Mouse (Mus musculus) neural tube, embryonic 11.5 days (tissue): ENCODE measurements around the gene Mpeg1. TPM values are rescaled to one million over a fixed set of nuclear protein-coding genes. Genes with fewer than 3 reads are reported as not detected.

ENCODE experiments used
- ATAC-seq: fragments of 200-750 bp; cut with Nextera tagmentation; 2 replicates; pipeline ENCODE4 v1.8.0; 2017; ENCODE audit warnings: moderate number of reproducible peaks, mild to moderate bottlenecking, moderate TSS enrichment, moderate library complexity; ENCODE audit not compliant: insufficient read depth, low FRiP score, low TSS enrichment
- DNase-seq: peaks from one replicate; pipeline ENCODE4 v3.0.0-alpha.2; 2015; ENCODE audit warnings: low spot score
- H3K27ac ChIP-seq: fragments of 300-500 bp; sonication (generic); 2 replicates; pipeline ENCODE4 v1.5.1; 2014; ENCODE audit warnings: low read depth, mild to moderate bottlenecking, low read length
- H3K27me3 ChIP-seq: fragments of 300-500 bp; sonication (generic); 2 replicates; pipeline ENCODE4 v1.6.1; 2014; ENCODE audit warnings: mild to moderate bottlenecking, low read length, mixed read lengths; ENCODE audit not compliant: control insufficient read depth, insufficient read depth
- H3K36me3 ChIP-seq: fragments of 300-500 bp; sonication (generic); 2 replicates; pipeline ENCODE4 v1.6.1; 2014; ENCODE audit warnings: mild to moderate bottlenecking, low read length, moderate library complexity, mixed read lengths; ENCODE audit not compliant: control insufficient read depth, insufficient read depth
- H3K4me1 ChIP-seq: fragments of 300-500 bp; sonication (generic); 2 replicates; pipeline ENCODE4 v1.6.1; 2014; ENCODE audit warnings: low read length, mixed read lengths; ENCODE audit not compliant: control insufficient read depth, insufficient read depth
- H3K4me2 ChIP-seq: fragments of 300-500 bp; sonication (generic); 2 replicates; pipeline ENCODE4 v1.6.1; 2014; ENCODE audit warnings: low read depth, mild to moderate bottlenecking, moderate library complexity
- H3K4me3 ChIP-seq: fragments of 300-500 bp; sonication (generic); 2 replicates; pipeline ENCODE4 v1.5.1; 2014; ENCODE audit warnings: low read depth, low read length
- H3K9ac ChIP-seq: fragments of 300-500 bp; sonication (generic); 2 replicates; pipeline ENCODE4 v1.6.1; 2014; ENCODE audit warnings: mild to moderate bottlenecking, low read length
- H3K9me3 ChIP-seq: fragments of 300-500 bp; sonication (generic); 2 replicates; pipeline ENCODE4 v1.6.1; 2016; ENCODE audit warnings: low read length; ENCODE audit not compliant: control insufficient read depth
- WGBS: fragments of 180-500 bp; shearing (Covaris S2); extraction: QIAGEN DNeasy Blood & Tissue Kit; methylation state at CpG from one replicate; pipeline ENCODE4 v1.1.7; 2014; 5-methylcytosine and 5-hydroxymethylcytosine counted together
- polyA plus RNA-seq: library from polyadenylated mRNA; unstranded; fragments of >200 nt; fragmentation: Nextera tagmentation; extraction: Ambion mirVana; gene quantifications from 2 replicates; pipeline ENCODE4 v1.2.1, GENCODE M21; 2014

Mpeg1 gene
- 1.1 and 1.2 TPM in 2 replicates for polyA plus RNA-seq

DNA sequence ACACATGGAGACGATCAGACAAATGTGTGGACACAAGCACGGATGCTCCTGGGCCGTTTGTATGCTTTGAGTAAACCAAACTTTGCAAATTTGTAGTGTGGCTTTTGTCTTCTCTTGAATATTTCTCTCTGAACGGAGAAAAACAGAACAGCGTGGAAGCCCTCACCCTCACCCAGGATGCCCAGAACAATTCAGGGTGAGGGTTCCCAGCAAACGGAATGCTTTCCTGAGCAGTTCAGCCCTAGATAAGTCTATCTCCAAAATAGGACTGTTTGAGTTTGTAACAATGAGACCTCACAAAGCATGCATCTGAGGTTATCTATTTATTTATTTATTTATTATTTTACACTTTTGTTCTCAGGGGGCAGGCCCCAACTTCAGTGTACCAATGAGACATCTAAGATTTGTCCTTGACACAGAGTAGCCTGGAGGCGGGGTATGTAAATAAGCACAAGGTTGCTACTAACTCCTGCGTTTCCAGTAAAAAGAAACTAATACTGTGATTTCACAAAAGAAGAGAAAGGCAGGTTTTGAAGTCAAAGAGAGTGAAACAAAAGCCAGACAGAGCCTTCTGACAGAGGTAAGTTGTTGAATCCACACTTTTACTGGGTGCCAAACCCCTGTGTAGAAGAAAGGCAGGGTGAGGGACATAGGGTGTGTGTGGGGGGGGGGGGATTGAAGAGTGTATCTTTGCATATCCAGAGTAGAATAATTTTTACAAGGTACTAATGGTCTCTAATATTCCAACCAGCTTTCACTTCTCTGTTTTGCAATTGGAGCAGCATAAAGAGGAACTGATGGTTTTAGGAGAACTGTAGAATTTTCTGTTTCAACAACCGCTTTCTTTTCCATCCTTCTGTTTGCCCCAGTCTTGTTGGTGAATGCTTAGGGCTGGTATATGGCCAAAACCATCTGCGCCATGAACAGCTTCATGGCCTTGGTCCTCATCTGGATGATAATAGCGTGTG lies at the start of gene Mpeg1:
Mpeg1 (plus strand) TSS at position 498 of the 968 bp plus-strand sequence.
- DNase-seq (no peak), ATAC-seq (no peak)
- H3K36me3 ChIP-seq: no peaks in the 10 kb centered on the region

DNA sequence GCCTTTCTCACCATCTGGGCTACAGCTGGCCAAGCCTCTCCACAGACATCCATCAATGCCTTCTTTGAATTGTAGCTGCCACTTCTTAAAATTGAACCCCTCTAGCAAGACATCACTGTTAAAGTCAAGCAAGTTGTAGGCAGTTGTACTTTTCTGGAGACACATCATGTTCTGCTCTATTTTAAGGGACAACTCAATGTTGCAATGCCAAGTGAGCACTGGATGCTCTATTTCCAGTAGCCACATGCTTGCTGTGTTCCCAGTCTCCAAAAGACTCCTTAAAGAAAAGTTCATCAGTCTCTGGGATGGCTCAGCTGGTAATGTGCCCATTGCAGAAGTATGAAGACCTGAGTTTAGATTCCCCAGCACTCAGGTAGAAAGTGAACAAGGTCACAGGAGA lies 46.8 kb upstream of the Mpeg1 start:
- Histone ChIP-seq H3K4me3 (no peak overlapping the region), H3K27ac (no peak overlapping the region), H3K9ac (no peak overlapping the region)

More for the DNA sequence above, at the start of gene Mpeg1:
- Histone ChIP-seq H3K27me3 (no peaks in the 10 kb centered on the region), H3K4me1 (no peaks in the 10 kb centered on the region), H3K9ac (no peak within 1 kb of the TSS), H3K9me3 (no peaks in the 10 kb centered on the region), H3K4me2 (no peak within 1 kb of the TSS), H3K4me3 (no peak within 1 kb of the TSS), H3K27ac (no peak within 1 kb of the TSS)
- 86% methylated on average over 11 of the region's 11 CpGs for WGBS

DNA sequence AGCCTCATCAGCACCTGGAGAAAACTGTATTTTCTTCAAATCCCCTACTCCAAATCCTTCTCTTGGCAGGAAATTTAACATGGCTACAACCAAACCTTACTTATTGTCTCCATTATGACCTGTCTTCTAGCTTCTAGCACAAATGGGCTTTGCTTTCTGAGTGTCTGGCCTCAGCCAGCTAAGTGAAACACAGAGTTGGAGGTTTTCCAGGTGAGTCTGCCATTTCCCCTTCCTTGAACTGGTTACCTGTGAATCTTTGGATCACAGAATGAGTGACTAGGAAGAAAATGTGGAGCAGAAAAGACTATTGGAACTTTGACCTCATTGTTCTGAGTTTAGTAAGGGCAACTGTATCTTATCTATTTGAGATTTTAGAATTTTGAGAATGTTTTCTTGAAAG lies 43.2 kb upstream of the Mpeg1 start, which contains the start of gene Olfr1441:
Olfr1441 (plus strand) TSS at position 73 of the 400 bp plus-strand sequence.
- H3K27me3 ChIP-seq: no peaks in the 10 kb centered on the region
- no peak within 1 kb of the TSS for H3K4me2 ChIP-seq
- no peaks in the 10 kb centered on the region for H3K36me3 ChIP-seq
- H3K9me3 ChIP-seq: no peaks in the 10 kb centered on the region
- H3K4me3 ChIP-seq: no peak within 1 kb of the TSS
- DNase-seq: no peak
- no peak for ATAC-seq
- H3K9ac ChIP-seq: no peak within 1 kb of the TSS
- no peak within 1 kb of the TSS for H3K27ac ChIP-seq
- H3K4me1 ChIP-seq: no peaks in the 10 kb centered on the region

More for the DNA sequence above, 46.8 kb upstream of the Mpeg1 start:
- Histone ChIP-seq H3K4me1 (no peaks in the 10 kb centered on the region), H3K36me3 (no peaks in the 10 kb centered on the region), H3K4me2 (no peak overlapping the region), H3K27me3 (no peaks in the 10 kb centered on the region), H3K9me3 (no peaks in the 10 kb centered on the region)
- ATAC-seq (no peak), DNase-seq (no peak)

DNA sequence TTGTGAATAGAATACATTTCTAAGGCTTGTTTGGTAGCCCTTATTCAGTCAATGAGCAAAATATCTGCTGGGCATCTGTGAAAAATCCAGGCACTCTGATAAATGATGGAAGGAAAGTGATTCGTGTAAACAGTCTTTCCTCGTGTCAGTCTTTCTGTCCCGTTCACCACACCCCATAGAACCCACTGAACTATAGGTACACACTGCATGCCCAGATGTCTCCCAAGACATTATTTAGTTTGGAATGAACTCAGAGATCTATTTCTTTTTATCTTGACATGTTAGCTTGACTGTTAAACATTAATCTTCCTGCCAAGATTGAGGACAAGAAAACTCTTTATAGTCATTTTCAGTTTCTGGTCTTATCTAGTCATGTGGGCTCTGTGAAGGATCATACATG lies 42.3 kb upstream of the Mpeg1 start:
- Histone ChIP-seq H3K4me3 (no peak overlapping the region), H3K27me3 (no peaks in the 10 kb centered on the region), H3K9ac (no peak overlapping the region), H3K9me3 (no peaks in the 10 kb centered on the region), H3K4me2 (no peak overlapping the region), H3K36me3 (no peaks in the 10 kb centered on the region), H3K4me1 (no peaks in the 10 kb centered on the region), H3K27ac (no peak overlapping the region)
- no peak for ATAC-seq
- 90% methylated on average over 3 of the region's 3 CpGs for WGBS
- DNase-seq: no peak

DNA sequence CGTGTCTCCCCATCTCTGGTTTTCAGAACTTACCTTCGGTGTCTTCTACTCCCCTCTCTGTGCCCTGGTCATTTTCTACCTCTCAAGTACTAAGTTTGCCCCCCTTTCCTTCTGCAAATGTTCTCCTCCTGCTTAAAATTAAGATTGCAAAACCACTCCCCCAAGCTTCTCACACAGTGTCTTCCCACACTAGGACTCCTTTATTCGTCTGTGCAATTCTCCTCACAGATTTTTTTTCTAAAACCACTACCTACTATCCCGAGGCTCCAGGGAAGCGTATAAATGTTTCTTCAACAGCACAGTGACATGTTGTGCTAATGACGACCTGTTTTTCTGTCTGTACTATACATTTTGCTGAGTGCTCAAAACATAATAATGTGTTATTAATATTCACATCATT lies 40.0 kb upstream of the Mpeg1 start:
- DNase-seq (no peak), ATAC-seq (no peak)
- no peak overlapping the region for H3K4me3 ChIP-seq
- no peaks in the 10 kb centered on the region for H3K4me1 ChIP-seq
- H3K4me2 ChIP-seq: no peak overlapping the region
- no peak overlapping the region for H3K9ac ChIP-seq
- H3K27ac ChIP-seq: no peak overlapping the region
- H3K27me3 ChIP-seq: no peaks in the 10 kb centered on the region
- WGBS: 83% methylated on average over 6 of the region's 6 CpGs
- H3K36me3 ChIP-seq: no peaks in the 10 kb centered on the region
- H3K9me3 ChIP-seq: no peaks in the 10 kb centered on the region

DNA sequence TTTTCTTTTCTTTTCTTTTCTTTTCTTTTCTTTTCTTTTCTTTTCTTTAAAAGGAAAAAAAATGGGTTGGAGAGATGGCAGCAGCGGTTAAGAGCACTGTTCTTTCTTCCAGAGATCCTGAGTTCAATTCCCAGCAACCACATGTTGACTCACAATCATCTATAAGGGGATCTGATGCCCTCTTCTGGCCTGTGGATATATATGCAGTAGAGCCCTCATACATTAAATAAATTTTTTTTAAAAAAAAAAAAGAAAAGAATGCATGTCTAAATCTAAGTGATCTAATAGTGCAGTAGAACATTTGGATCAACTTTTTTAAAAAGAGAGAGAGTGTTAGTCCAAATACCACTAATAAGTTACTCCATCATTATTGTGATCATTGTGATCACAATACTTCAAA lies 38.9 kb upstream of the Mpeg1 start:
- Histone ChIP-seq H3K27ac (no peak overlapping the region), H3K9ac (no peak overlapping the region), H3K4me3 (no peak overlapping the region), H3K9me3 (no peaks in the 10 kb centered on the region), H3K4me2 (no peak overlapping the region), H3K27me3 (no peaks in the 10 kb centered on the region), H3K4me1 (no peaks in the 10 kb centered on the region), H3K36me3 (no peaks in the 10 kb centered on the region)
- DNase-seq (no peak), ATAC-seq (no peak)
- 81% methylated on average over 1 of the region's 1 CpGs for WGBS

DNA sequence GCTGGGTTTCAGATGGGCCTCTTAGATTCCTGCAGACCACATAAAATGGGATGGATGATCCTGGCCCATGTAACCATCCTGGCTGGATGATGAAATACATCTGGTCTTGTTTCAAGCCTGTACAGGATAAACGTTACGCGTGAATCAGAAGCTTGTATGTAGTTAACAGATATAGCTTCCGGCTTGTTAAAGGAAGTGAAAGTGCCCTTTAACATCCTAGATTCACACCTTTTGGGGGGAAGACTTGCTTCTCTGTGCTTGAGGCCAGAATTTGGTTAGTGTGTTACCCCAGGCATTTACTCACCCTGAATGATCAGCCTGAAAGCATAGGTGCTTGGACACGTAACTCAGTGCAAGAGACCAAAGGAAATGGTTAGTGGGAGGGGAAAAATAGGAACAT lies 33.5 kb upstream of the Mpeg1 start:
- 92% methylated on average over 5 of the region's 5 CpGs for WGBS
- no peaks in the 10 kb centered on the region for H3K36me3 ChIP-seq
- no peak overlapping the region for H3K4me2 ChIP-seq
- no peaks in the 10 kb centered on the region for H3K4me1 ChIP-seq
- H3K27ac ChIP-seq: no peak overlapping the region
- H3K9ac ChIP-seq: no peak overlapping the region
- DNase-seq (no peak), ATAC-seq (no peak)
- no peaks in the 10 kb centered on the region for H3K9me3 ChIP-seq
- H3K4me3 ChIP-seq: no peak overlapping the region
- H3K27me3 ChIP-seq: no peaks in the 10 kb centered on the region

DNA sequence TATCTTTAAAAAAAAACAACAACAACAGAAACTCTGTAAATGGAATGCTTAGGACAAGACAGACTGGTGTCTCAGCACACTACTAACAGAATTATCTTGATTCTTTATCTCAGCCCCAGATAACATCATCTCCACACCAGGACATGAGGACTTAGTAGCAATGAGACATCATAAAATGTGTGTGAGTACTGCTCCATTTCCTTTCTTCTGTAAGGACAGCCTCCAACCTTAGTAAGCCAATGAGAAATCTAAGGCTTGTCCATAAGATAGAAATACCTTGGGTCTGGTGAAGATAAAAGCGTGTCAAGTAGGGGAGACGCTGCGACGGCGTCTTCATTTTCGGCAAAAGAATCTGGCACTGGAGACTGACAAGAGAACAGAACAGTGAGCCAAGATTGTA lies 33.0 kb upstream of the Mpeg1 start, which contains the start of gene Pfpl:
Pfpl (plus strand) TSS at position 301 of the 400 bp plus-strand sequence.
- 95% methylated on average over 6 of the region's 6 CpGs for whole genome bisulfite sequencing
- no peak within 1 kb of the TSS for H3K4me3 ChIP-seq
- DNase-seq (no peak), ATAC-seq (no peak)
- H3K27me3 ChIP-seq: no peaks in the 10 kb centered on the region
- H3K4me2 ChIP-seq: no peak within 1 kb of the TSS
- H3K9me3 ChIP-seq: no peaks in the 10 kb centered on the region
- H3K36me3 ChIP-seq: no peaks in the 10 kb centered on the region
- H3K27ac ChIP-seq: no peak within 1 kb of the TSS
- no peak within 1 kb of the TSS for H3K9ac ChIP-seq
- H3K4me1 ChIP-seq: no peaks in the 10 kb centered on the region

DNA sequence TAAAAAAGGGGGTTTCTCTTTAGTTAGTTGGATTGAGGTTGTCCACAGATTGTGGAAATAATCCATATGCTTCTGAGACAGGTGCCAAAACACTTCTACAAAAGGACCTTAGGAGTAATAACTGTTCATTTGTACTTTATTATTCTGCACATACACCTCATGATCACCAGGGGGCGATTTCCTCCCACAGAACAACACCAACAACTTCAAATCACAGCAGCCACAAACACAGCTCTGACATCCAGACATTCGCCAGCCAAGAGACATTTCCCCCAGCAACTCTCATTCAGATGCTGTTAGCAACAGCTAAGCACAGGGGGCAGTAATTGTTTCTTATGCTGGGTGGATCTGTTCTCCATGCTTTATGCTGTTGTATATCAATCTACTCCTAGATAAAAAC lies 27.5 kb upstream of the Mpeg1 start:
- Histone ChIP-seq H3K9me3 (no peaks in the 10 kb centered on the region), H3K27me3 (no peaks in the 10 kb centered on the region), H3K36me3 (no peaks in the 10 kb centered on the region), H3K4me3 (no peak overlapping the region), H3K27ac (no peak overlapping the region), H3K4me1 (no peaks in the 10 kb centered on the region), H3K9ac (no peak overlapping the region), H3K4me2 (no peak overlapping the region)
- peak; percentile 34 for DNase-seq
- ATAC-seq: peak; percentile 41; the same call in 1 of the 2 replicates
- 16% methylated on average over 2 of the region's 2 CpGs for WGBS
